Mouse (Mus musculus): ENCODE measurements around the gene Cacna1b. TPM values are rescaled to one million over a fixed set of nuclear protein-coding genes. Genes with fewer than 3 reads are reported as not detected.

Gene Cacna1b
- polyA plus RNA-seq, 1 experiment, result 0.01 TPM

GRCm38 (mm10) chr2:24775951-24776587 lies 13.1 kb upstream of the Cacna1b start:
- H3K36me3 ChIP-seq (ENCODE audit: control insufficient read depth), result no peaks in the 10 kb centered on the region
- no peak overlapping the region for H3K4me3 ChIP-seq (replicated peaks)
- H3K4me1 ChIP-seq (ENCODE audit: control insufficient read depth), result no peaks in the 10 kb centered on the region
- H3K9me3 ChIP-seq (ENCODE audit: control insufficient read depth, low read length), result no peaks in the 10 kb centered on the region
- TF ChIP-seq GATA1 (IDR thresholded peaks at IDR 0.05; ENCODE audit: low read length) (no peak), TAL1 (IDR thresholded peaks at IDR 0.05; ENCODE audit: low read length) (no peak)
- no peaks in the 10 kb centered on the region for H3K27me3 ChIP-seq (ENCODE audit: control insufficient read depth)

- no peak overlapping the region for H3K4me3 ChIP-seq (replicated peaks)
- H3K27me3 ChIP-seq (ENCODE audit: control insufficient read depth), result no peaks in the 10 kb centered on the region
- no peaks in the 10 kb centered on the region for H3K9me3 ChIP-seq (ENCODE audit: control insufficient read depth, low read length)
- TF ChIP-seq GATA1 (IDR thresholded peaks at IDR 0.05; ENCODE audit: low read length) (no peak), TAL1 (IDR thresholded peaks at IDR 0.05; ENCODE audit: low read length) (no peak)
- H3K36me3 ChIP-seq (ENCODE audit: control insufficient read depth), result no peaks in the 10 kb centered on the region
- no peaks in the 10 kb centered on the region for H3K4me1 ChIP-seq (ENCODE audit: control insufficient read depth)
These were observed 11.9 kb upstream of the Cacna1b start for GRCm38 (mm10) chr2:24774832-24775231.

GRCm38 (mm10) chr2:24770861-24771260 lies 7.9 kb upstream of the Cacna1b start:
- TF ChIP-seq TAL1 (IDR thresholded peaks at IDR 0.05; ENCODE audit: low read length), result no peak
- TF ChIP-seq GATA1 (IDR thresholded peaks at IDR 0.05; ENCODE audit: low read length), result no peak

GRCm38 (mm10) chr2:24762446-24762960 lies 449 bp downstream of the Cacna1b start:
- H3K4me3 ChIP-seq (replicated peaks), result no peak overlapping the region
- peaks cover 48% of the 10 kb centered on the region for H3K27me3 ChIP-seq (ENCODE audit: control insufficient read depth)
- TF ChIP-seq GATA1 (IDR thresholded peaks at IDR 0.05; ENCODE audit: low read length), result no peak
- TF ChIP-seq TAL1 (IDR thresholded peaks at IDR 0.05; ENCODE audit: low read length), result no peak
- H3K4me1 ChIP-seq (ENCODE audit: control insufficient read depth), result peaks cover 13% of the 10 kb centered on the region
- H3K9me3 ChIP-seq (ENCODE audit: control insufficient read depth, low read length), result no peaks in the 10 kb centered on the region
- H3K36me3 ChIP-seq (ENCODE audit: control insufficient read depth), result no peaks in the 10 kb centered on the region

More at GRCm38 (mm10) chr2:24770861-24771260, 7.9 kb upstream of the Cacna1b start:
- Histone ChIP-seq H3K9me3 (ENCODE audit: control insufficient read depth, low read length) (no peaks in the 10 kb centered on the region), H3K27me3 (ENCODE audit: control insufficient read depth) (peaks cover 4% of the 10 kb centered on the region), H3K4me3 (replicated peaks) (no peak overlapping the region), H3K36me3 (ENCODE audit: control insufficient read depth) (no peaks in the 10 kb centered on the region), H3K4me1 (ENCODE audit: control insufficient read depth) (no peaks in the 10 kb centered on the region)

GRCm38 (mm10) chr2:24761923-24762445 lies 968 bp downstream of the Cacna1b start:
- TF ChIP-seq GATA1 (IDR thresholded peaks at IDR 0.05; ENCODE audit: low read length) (no peak), TAL1 (IDR thresholded peaks at IDR 0.05; ENCODE audit: low read length) (no peak)
- Histone ChIP-seq H3K9me3 (ENCODE audit: control insufficient read depth, low read length) (no peaks in the 10 kb centered on the region), H3K4me3 (replicated peaks) (peak overlapping the region; percentile 17), H3K36me3 (ENCODE audit: control insufficient read depth) (no peaks in the 10 kb centered on the region), H3K27me3 (ENCODE audit: control insufficient read depth) (peaks cover 48% of the 10 kb centered on the region), H3K4me1 (ENCODE audit: control insufficient read depth) (peaks cover 13% of the 10 kb centered on the region)

GRCm38 (mm10) chr2:24755276-24755675 lies 7.7 kb downstream of the Cacna1b start:
- TF ChIP-seq TAL1 (IDR thresholded peaks at IDR 0.05; ENCODE audit: low read length), result no peak
- no peak for TF ChIP-seq GATA1 (IDR thresholded peaks at IDR 0.05; ENCODE audit: low read length)
- Histone ChIP-seq H3K4me1 (ENCODE audit: control insufficient read depth) (no peaks in the 10 kb centered on the region), H3K27me3 (ENCODE audit: control insufficient read depth) (no peaks in the 10 kb centered on the region), H3K9me3 (ENCODE audit: control insufficient read depth, low read length) (no peaks in the 10 kb centered on the region), H3K4me3 (replicated peaks) (no peak overlapping the region), H3K36me3 (ENCODE audit: control insufficient read depth) (no peaks in the 10 kb centered on the region)

GRCm38 (mm10) chr2:24752599-24752998 lies 10.4 kb downstream of the Cacna1b start:
- H3K4me1 ChIP-seq (ENCODE audit: control insufficient read depth), result no peaks in the 10 kb centered on the region
- no peaks in the 10 kb centered on the region for H3K27me3 ChIP-seq (ENCODE audit: control insufficient read depth)

GRCm38 (mm10) chr2:24750051-24750450 lies 12.9 kb downstream of the Cacna1b start:
- Histone ChIP-seq H3K36me3 (ENCODE audit: control insufficient read depth) (no peaks in the 10 kb centered on the region), H3K4me1 (ENCODE audit: control insufficient read depth) (no peaks in the 10 kb centered on the region), H3K4me3 (replicated peaks) (no peak overlapping the region), H3K9me3 (ENCODE audit: control insufficient read depth, low read length) (no peaks in the 10 kb centered on the region), H3K27me3 (ENCODE audit: control insufficient read depth) (no peaks in the 10 kb centered on the region)
- TF ChIP-seq GATA1 (IDR thresholded peaks at IDR 0.05; ENCODE audit: low read length) (no peak), TAL1 (IDR thresholded peaks at IDR 0.05; ENCODE audit: low read length) (no peak)

More at GRCm38 (mm10) chr2:24752599-24752998, 10.4 kb downstream of the Cacna1b start:
- TF ChIP-seq GATA1 (IDR thresholded peaks at IDR 0.05; ENCODE audit: low read length), result no peak
- no peak for TF ChIP-seq TAL1 (IDR thresholded peaks at IDR 0.05; ENCODE audit: low read length)
- no peaks in the 10 kb centered on the region for H3K9me3 ChIP-seq (ENCODE audit: control insufficient read depth, low read length)
- no peak overlapping the region for H3K4me3 ChIP-seq (replicated peaks)
- no peaks in the 10 kb centered on the region for H3K36me3 ChIP-seq (ENCODE audit: control insufficient read depth)

- no peaks in the 10 kb centered on the region for H3K9me3 ChIP-seq (ENCODE audit: control insufficient read depth, low read length)
- no peaks in the 10 kb centered on the region for H3K27me3 ChIP-seq (ENCODE audit: control insufficient read depth)
- no peaks in the 10 kb centered on the region for H3K36me3 ChIP-seq (ENCODE audit: control insufficient read depth)
- no peaks in the 10 kb centered on the region for H3K4me1 ChIP-seq (ENCODE audit: control insufficient read depth)
- TF ChIP-seq GATA1 (IDR thresholded peaks at IDR 0.05; ENCODE audit: low read length) (no peak), TAL1 (IDR thresholded peaks at IDR 0.05; ENCODE audit: low read length) (no peak)
- H3K4me3 ChIP-seq (replicated peaks), result no peak overlapping the region
These were observed 15.1 kb downstream of the Cacna1b start for GRCm38 (mm10) chr2:24747878-24748277.

Measured in erythroblast, embryonic 14.5 days (primary cell).